Mouse (Mus musculus) cerebellum, adult 18-20 months (tissue): ENCODE results near the gene Sugct.
"Not testable (repeated sequence)": the region's sequence is repeated elsewhere in the genome, so short reads cannot be mapped to it uniquely, and the experiment has no call there.

Experiments
- DNase-seq, 2 experiments: peaks; one replicate each; pipeline ENCODE4 v3.0.0; 2021

The Sugct gene

DNA sequence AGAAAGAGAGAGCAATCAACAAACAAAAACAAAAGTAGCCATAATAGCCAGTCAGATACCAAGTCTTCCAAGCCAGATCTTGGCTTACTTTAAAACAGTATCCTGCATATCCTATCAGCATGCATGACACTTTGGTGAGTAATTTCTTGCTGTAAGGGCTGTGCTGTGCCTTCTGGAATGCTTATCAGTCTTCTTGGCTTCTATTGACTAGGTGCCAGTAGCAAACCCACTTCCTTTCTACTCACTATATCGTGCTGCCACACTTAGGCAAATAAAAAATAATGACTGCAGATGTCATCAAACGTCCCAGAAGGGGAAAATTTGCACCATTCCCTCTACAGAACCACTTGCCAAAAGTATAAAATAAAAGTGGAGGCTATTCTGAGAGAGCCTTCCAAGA, 848.1 kb downstream of the Sugct start:
- DNase-seq: no peak

GRCm38 (mm10) chr13:16840994-16841393, 854.4 kb downstream of the Sugct start:
- DNase-seq: no peak

DNA sequence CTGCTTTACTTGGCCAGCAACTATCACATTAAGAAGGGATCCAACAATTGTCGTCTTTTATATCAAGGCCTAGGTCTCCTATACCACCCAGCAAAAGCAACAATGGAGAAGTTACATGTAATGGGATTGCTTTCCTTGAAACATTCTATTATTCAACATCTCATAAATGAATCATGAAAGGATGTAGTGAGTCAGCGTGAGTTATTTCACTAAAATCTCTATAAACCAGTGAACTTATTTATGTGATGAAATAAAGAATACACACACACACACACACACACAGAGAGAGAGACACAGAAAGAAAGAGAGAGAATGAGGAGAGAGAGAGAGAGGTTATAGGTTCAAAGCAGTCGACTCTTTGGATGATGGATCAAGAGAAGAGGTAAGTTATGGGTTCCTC, 856.9 kb downstream of the Sugct start:
- no peak for DNase-seq

DNA sequence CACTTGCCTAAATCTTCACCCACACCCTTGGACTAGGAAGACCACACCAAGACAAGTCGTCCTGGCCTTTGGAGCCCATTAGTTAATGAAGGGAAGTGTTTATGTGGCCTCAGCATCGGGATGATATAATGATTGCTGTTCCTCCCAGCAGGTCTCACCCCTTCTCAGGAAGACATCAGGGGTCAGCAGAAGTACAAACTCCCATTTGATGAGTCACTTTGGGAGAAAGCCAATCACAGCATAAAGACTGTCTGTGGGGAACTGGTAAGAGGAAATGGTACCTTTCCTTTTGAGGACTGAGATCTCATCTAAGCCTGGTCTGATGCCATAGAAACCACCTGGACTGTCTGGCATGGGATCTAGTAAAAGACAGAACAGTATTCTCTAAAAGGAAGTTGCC, 860.2 kb downstream of the Sugct start:
- DNase-seq: peak in 1 of 2 experiments; percentile 1

DNA sequence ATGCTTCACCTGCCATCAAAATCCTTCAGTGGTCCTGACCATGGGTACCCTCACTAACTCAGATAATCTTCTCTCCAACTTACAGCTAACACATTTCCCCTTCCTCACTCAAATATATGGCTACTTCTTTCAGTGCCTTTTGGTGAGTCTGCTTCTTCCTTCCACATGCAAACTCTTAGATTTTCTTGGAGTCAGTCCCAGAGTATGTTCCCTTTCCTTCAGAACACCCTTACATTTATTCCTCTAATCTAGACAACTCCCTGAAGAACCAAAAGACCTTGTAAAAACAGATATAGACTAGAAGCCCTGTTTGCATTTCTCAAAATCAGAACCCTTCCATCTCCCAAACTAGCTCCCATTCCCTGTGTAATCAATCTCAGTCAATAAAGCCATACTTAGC, 862.3 kb downstream of the Sugct start:
- no peak for DNase-seq

GRCm38 (mm10) chr13:16831840-16832239, 863.5 kb downstream of the Sugct start:
- no peak for DNase-seq

- not testable (repeated sequence) for DNase-seq
Observed at GRCm38 (mm10) chr13:16830291-16830690, 865.1 kb downstream of the Sugct start.

GRCm38 (mm10) chr13:16829589-16829988, 865.8 kb downstream of the Sugct start:
- DNase-seq: peak; percentile 3 to 5

DNA sequence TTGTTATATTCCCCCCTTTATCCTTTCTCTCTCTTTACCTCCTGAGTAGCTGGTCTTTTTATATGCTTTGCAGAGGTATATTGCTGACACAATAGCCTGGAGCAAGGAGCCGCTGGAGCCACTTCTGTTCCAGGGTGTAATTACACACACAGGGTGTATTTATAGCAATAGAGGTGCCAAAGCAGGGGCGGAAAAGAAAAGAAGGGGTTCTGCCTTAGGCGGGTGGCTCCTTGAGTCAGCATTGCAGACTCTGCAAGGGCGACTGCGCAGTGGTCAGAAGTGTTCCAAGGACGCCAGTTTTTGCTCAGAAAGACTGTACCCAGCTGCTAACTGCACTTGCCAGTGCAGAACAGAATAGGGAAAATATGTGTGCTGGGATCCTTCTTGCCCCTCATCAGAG, 869.7 kb downstream of the Sugct start:
- no peak for DNase-seq

DNA sequence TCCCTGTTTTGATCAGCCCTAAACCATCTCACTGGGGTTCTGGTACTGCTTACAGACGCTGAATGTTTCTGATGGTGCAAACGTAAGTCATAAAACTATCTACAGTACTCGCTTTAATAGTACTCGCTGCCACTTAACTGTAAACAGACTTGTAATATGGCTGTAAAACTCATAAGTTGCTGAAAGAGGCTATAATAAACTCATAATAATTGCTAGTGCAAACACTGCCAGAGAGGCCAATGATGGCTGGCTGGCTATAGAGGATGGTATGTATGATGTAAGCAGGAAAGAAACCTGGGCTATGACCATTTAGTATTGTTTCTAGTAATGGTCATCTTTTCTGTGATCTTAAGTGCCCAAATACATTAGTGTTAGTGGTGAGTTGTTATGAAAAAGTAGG, 873.6 kb downstream of the Sugct start:
- no peak for DNase-seq

DNA sequence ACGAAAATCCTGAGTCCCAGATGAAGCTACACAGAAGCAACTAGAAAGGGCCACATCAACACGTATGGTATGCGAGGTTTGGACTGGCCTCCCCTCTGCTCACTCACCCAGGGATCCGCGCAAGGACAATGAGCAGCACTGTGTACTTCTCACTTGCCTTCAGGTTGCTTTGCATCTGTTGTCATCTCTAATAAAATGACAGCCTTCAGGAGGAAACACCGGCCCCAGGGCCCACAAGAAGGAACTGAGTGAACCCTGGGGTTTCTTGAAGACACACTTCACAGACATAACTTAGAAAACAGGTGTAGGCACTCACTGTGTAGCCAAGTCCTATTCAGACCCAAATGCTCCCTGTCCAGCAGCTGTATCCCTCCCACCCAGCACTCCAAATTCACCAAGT, 877.9 kb downstream of the Sugct start:
- no peak for DNase-seq

DNA sequence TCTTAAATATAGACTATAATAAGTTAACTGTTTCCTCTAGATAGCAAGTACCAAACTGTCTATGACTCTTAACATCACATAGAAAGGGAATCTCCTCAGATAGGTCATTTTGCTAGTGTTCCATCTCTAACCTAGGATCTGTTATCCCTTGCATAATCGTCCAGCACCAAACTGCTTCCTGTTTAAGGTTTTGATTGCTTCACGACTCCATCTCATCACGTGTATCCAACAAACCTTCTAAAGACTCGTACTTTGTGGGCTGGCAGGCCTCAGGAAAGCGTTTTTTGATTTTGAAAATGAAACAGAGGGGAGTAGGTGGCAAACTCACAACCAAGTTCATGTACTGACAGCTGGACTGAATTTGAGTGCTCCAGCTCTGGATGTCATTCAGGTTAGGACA, 878.6 kb downstream of the Sugct start:
- DNase-seq: no peak

DNA sequence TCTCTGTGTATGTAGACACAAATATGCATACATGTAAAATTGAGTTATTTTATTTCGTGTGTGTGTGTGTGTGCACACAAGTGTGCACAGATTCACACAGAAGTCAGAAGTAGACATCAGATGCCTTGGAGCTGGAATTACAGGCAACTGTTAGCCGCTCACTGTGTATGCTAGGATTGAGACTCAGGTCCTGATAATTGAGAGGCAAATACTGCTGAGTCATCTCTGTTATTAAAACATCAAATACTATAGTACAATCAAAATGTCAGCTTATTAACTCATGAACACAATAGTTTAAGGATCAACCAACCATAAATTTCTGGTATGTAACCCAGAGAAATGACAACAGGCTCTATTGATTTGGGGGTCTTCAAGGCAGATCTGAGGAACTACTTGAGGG, 883.1 kb downstream of the Sugct start:
- DNase-seq: no peak
